Mouse (Mus musculus) brain, embryonic 14.5 days (tissue): ENCODE data around the gene Nfia.

Experiments used
- CTCF ChIP-seq: fragments of 200-500 bp; IDR thresholded peaks from 2 replicates; pipeline ENCODE4 v1.5.1; 2012; ENCODE audit warnings: inconsistent platforms, mild to moderate bottlenecking, moderate library complexity, borderline replicate concordance; ENCODE audit not compliant: insufficient read depth, insufficient read length; ENCODE audit errors: extremely low read depth
- POLR2A ChIP-seq: fragments of 200-500 bp; IDR thresholded peaks from 2 replicates; pipeline ENCODE4 v1.6.1; 2012; ENCODE audit warnings: mild to moderate bottlenecking, inconsistent platforms, borderline replicate concordance; ENCODE audit not compliant: poor library complexity, insufficient read depth, insufficient read length, severe bottlenecking; ENCODE audit errors: extremely low read depth

DNA sequence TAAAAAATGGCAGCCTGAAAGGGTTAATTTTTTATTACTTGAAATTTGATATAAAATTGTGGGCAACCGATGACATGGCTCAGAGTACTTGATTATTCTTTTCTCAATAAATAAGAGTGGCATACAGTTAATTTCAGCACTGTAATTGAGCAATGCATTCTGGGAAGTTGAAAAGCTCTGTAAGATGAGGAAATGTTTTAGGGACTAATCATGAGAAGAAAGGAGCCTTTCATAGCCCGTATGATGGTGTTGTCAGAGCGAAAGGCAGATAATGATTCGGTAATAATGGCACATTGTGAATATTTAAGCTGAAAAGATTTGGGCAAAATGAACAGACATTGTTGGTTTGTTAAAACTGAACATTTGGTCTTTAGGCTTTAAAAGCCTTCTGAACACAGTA, 133.3 kb downstream of the Nfia start:
- TF ChIP-seq POLR2A (no peak), CTCF (no peak)
